Mouse (Mus musculus) heart, postnatal 14 days (tissue): ENCODE measurements around the gene Spop. TPM values are rescaled to one million over a fixed set of nuclear protein-coding genes. Genes with fewer than 3 reads are reported as not detected.
A peak's percentile ranks its signal among the peaks of the same experiment; 100 is the strongest.

ENCODE experiments used
- DNase-seq, 2 experiments: peaks; one replicate each; pipeline ENCODE4 v3.0.0; 2021 to 2022
- intact Hi-C: fragments of 180-260 bp; cut with DNase I; formaldehyde crosslinking; loops from one replicate; pipeline ENCODE4 v1.15.1; 2025
- total RNA-seq, 2 experiments: library from RNA; stranded (reverse); gene quantifications; 2 replicates each; pipeline ENCODE4 v1.2.3; 2021

Gene Spop
- total RNA-seq, 2 experiments from 2014 or later: 169 to 171 TPM

DNA sequence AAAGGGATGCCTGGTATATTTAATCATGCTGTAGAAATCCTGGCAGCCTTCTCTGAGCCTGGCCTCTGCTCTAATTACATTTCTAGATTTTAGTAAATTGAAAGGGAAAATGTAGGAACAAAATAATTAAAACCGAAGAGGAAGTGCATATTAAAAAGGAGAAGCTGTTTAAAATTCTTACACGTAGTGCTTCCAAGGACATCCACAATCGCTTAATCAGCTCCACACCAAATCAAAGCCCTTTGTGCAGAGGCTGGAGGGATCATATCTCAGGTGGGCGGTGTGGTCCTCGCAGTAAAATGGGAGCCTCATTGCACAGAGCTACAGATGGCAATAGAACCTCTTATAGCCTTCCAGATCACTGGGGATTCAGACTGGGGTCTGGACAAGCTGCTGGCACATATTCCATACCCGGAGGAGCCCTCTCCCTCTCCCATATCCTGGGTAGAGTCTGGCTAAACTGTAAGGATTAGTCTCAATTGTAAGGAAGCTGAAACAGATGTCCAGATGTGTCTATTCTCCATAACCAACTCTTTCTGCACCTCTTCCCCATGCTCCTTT lies 2.3 kb upstream of the Spop start:
- DNase-seq: no peak
- intact Hi-C loops: no loop called here

DNA sequence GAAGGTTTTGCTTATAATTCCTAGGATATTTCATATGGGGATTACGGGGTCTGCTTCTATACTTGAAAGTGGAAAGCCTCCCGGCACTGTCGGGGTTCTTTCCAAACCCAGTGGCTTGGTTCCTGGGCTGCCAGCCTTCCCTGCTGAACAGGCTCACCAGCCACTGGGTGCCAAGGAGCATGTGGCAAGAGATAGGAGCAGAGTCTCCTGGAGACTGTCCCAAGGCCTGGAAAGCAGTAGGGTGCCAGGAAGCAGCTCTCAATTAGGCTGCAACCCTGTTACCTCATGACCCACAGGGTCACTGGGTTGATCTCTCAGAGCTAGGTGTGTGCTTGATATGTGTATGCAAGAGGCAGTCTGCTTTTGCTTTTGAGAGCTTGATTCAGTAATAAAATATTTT lies 1.3 kb upstream of the Spop start:
- no peak for DNase-seq
- intact Hi-C loops: no loop called here

DNA sequence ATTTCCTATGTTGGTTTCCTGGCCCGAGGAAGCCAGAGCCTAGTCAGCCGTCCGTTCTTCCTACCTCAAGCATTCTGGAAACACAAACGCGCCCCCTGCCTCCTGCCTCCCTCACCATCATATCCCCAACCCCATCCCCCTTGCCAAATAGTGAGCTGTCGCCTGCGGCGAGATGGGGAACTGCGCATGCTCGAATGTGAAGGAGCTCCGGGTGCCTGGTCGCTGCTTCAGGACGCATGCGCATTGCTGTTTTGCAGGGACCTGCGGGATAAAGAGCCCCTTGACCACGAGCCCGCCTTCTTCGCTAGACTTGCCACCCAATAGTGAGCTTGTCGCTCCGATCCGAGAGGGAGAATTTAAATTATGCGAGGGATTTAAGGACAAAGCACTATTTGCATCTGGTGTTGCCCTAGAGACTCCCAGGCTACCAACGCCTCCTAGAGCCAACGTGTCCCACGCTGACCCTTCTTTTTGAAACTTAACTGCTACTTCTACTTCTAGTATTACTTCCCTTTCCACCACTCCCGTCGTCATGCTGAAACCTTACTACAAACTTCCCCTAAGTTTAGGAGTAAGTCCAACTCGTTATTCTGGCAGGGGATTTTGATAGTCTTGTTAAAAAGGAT lies 769 bp downstream of the Spop start:
- DNase-seq: peak; percentile 96
- intact Hi-C loops: no loop called here

DNA sequence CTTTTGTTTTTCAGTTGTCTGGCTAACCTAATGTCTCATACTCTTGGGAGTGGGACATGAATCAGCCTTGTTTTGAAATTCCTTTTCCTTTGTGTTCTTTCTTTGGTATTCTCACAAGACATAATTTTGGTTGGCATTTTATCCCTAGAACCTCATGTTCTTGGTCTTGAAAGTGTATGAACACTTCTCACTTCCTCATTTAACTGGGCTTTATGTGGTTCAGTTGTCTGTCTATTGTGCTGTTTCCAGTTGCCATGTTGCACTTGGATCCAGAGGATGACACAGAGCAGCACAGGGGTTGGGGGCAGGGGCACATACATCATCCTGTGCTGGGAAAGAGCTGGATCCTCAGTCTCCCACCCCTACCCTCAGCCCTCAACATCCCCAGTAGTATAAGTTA lies 2.1 kb downstream of the Spop start:
- DNase-seq: no peak

DNA sequence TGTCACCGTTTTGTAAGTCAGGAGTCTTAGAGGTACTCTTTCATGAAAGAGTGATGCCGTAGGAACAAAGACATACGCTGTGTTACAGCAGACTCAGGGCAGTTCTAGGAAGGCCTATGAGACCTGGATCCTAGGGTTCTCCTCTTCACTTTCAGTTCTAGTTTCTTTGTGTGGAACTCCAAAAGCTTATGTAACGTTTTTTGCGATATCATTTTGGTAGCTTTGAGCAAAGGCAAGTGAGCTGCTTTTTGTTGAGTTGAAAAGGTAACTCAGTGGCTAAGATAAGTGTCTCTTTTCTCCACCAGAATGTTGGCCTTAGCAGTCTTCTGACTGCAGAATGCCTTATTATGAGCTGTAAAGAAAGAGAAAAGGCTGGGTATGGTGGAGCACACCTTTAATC lies 3.5 kb downstream of the Spop start:
- intact Hi-C loops: no loop called here
- DNase-seq: no peak

More for the DNA sequence above, 2.1 kb downstream of the Spop start:
- intact Hi-C loops: no loop called here

DNA sequence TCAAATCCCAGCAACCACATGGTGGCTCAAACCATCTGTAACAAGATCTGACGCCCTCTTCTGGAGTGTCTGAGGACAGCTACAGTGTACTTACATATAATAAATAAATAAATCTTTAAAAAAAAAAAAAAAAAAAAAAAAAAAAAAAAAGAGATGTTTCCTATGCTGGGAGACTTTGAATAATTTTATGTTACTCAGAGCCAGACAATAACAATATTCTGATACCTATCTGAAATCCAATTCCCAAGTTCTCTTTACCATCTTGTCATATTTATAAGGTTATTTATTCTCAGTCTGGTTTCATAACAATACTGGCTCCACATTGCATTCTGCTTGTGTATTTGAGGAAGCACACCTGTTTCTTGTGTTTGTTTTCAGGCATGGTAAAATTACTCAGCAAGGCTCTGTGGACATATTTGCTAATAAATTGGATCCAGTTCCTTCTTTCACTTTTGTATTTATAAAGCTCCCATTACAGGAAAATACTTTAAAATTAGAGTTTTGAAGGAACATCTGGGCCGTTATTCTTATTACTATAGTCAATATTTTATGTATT lies 7.1 kb downstream of the Spop start:
- intact Hi-C loops: no loop called here
- DNase-seq: no peak

DNA sequence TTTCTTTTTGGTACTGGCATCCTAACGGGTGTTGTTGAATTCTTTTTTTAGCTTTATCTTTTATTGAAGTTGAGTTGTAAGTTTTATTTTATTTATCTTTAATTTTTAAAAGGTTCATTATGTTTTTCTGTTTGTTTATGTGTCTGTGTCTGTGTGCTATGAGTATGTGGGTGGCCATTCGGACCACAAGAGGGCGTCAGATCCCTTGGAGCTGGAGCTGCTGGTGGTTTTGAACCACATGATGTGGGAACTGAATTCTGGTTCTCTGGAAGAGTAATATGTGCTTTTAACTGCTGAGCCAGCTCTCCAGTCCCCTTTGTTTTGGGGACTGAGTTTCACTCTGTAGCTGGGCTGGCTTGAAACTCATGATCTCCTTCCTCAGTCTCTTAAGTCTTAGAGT lies 9.6 kb downstream of the Spop start:
- DNase-seq: no peak
- intact Hi-C loops: no loop called here

DNA sequence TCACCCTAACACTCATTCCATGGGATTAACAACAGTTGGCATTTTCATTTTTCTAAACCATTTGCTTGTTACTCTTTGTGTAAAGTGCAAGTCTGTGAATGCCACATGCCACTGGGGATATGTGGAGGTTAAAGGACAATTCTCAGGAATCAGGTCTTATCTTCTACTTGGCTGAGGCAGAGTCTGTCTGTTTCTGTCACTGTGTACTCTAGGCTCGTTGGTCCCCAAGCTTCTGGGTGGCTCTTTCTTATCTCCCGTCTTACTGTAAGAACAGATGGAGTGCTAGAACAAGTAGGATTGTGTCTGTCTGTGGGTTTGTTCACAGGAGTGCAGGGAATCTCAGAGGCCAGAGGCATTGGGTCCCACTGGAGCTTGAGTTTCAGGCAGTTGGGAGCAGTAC lies 17.5 kb downstream of the Spop start:
- no peak for DNase-seq
- intact Hi-C loops: no loop called here

DNA sequence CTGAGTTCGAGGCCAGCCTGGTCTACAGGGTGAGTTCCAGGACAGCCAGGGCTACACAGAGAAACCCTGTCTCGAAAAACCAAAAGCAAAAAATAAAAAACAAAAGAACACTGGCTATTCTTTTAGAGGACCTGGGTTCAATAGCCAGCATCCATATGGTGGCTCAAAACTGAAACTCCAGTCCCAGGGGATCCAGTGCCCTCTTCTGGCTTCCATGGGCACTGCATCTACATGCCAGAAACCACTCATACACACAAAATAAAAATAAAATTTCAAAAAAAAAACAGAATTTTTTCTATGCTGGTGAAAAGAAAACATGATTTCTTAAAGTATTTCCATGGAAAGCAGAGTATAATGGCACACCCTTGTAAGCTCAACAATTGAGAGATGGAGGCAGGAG lies 18.3 kb downstream of the Spop start:
- intact Hi-C loops: loop anchor here (2.0 kb wide), 1 partner anchor 33 kb away; no protein-coding TSS in a partner anchor
- peak; percentile 20 to 48 for DNase-seq

DNA sequence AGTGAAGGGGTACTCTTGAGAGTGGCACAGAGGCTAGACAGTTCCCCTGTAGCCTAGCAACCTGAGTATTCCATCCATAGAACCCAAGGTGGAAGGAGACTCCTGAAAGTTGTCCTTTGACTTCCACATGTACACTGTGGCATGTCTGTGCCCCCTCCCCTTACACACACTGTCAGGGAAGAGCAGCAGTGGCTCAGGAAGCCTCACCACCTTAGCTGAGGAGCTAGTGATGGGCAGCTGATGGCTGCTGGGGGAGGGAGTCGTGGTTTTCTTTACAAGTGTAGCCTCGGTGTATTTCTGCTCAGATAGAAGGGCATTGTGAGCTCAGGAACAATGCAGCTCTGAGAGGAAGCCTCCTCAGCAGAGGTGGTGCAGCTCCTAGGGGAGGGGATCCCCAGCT lies 31.5 kb downstream of the Spop start:
- intact Hi-C loops: no loop called here
- DNase-seq: no peak

DNA sequence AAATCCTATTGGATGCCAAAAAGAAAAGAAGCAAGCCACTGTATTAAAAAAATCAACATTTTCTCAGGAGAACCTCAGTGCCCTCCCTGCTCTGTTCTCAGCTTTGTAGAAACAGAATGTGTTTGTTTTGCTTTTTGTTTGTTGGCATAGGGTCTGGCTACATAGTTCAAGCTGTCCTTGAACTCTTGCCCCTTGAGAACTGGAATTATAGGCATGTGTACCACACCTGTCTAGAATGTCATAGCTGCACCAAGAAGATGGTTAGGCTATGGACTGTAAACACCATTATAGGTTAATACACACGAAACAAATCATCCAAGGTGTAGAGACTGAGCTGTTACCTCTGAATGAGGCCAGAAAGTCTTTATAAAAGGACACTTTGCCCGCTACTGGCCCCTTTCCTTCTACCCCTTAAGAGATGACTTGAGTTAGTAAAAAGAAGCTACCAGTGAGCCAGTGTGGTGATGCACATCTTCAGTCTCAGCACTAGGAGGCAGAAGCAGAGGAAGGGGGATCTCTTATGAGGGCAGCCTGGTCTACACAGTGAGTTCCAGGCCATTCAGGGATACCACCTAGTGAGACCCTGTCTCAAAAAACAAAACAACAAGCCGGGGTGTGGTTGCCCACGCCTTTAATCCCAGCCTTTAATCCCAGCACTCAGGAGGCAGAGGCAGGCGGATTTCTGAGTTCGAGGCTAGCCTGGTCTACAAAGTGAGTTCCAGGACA lies 32.9 kb downstream of the Spop start:
- intact Hi-C loops: no loop called here
- DNase-seq: no peak

DNA sequence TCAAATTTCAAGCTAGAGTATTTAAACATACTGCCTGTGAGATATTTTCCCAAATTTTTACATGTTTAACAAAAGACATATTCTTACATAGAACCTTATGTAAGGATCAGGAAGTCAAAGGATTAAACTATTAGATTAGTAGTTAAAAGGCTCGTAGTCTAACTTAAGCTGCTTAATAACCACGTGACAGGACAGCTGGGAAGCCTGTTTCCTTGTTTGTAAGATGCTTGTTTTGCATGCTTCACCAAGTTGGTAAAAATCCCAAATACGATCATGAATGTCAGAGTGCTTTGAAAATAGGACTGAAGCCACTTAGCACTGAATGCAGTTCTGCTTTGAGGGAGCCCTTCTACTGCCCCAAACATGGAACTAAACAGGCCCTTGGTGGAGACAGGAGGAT lies 34.5 kb downstream of the Spop start:
- intact Hi-C loops: no loop called here
- DNase-seq: no peak

DNA sequence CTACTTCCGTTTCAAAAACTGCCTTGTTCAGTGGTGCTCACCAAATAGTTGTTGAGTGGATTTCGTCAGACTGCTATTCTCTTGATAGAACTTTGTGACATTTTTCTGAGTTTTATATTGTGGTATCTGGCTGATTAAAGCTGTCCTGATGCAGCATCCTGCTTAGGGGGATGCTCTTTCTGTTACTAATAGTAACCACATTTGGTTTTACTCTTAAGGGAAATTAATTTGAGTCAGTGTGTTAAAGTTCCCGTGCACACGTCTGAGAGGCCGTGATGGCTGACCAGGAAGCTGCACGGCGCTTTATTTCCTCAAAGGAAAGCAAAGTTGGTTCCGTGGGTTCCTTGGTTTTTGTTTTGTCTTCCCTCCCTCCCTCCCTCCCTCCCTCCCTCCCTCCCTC lies 41.5 kb downstream of the Spop start:
- intact Hi-C loops: no loop called here
- DNase-seq: no peak

DNA sequence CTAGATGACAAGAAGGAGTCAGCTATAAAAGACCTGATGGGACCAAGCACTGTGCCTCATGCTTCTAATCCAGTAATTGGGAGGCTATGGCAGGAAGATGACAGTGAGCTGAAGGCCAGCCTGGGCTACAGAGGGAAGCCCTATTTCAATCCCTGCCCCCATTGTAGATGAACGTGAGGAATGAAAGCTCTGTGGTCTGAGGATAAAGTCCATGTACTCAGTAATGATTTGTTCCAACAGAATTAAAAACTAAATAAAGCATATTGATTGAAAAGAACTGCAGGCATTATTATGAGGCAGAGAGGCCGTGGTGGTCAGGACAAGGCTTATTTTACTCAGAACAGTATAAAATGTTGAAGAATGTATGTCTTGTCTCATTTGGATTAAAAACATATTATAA lies 47.0 kb downstream of the Spop start:
- DNase-seq: no peak
- intact Hi-C loops: no loop called here

DNA sequence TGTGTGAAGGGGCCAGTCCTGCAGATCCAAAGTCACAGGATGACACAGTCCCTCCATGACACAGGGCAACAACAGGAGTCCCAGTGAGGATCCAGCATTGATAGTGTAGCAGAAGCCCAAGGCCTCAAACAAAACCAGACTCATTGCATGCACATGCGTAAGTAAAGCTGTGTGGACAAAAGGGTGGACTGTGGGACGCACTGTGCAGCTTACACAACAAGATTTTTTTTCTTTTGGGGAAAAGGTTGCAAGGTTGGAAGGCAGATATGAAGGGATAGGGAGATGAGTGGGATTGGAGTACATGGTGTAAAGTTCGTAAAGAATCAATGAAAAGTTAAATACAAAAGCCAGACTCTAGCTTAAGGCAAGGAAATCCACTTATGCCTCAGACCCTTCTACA lies 48.3 kb downstream of the Spop start:
- no peak for DNase-seq

DNA sequence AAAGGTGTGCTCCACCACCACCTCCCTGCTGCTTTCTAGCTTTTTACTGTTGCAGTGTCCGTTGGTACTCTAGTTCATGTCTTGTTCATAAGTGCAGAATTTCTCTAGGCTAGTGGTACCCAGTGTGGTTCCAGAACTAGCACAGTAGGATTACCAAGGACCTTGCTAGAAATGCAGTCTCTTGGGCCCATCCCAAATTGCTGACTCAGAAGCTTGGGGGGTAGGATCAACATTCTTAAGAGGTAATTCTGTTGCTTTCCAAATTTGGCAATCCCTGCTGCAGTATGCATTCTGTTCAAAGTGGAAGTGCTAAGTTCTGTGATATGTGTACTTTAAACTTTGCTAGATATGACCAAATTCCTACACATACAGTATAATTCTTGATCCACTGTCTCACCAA lies 53.9 kb downstream of the Spop start:
- intact Hi-C loops: no loop called here
- no peak for DNase-seq

More for the DNA sequence above, 48.3 kb downstream of the Spop start:
- intact Hi-C loops: no loop called here

DNA sequence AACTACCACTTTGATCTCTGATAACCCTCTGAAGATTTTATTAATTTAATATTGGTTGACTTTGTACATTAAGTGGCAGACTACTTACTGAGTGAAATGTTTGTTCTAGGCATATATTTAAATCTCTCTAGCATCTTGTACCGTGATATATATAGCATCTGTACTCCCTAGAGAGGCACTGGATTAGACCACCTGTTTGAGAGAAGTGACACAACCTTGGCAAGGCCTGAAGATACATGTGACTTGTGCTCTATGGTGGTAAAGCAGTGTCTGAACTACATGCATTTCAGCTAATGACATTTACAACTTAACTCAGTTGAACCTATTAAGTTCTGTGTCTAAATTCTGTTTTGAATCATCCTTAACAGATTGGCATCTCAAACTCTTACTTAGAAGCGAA lies 59.1 kb downstream of the Spop start:
- intact Hi-C loops: no loop called here
- DNase-seq: no peak

DNA sequence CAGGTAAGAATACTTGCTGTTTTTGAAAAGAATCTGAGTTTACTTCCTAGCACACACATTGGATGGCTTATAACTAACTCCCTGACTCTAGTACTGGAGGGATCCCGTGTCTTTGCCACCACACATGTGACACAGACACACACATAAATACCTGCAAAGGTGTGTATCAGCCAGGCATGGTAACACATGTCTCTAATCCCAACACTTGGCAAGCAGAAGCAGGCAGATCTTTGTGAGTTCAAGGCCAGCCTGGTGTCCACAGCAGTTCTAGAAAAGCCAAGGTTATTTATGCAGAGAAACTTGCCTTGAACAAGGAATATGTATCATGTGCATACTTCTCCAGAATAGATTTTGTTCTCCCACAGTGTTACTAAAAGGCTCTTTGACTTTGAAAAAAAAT lies 59.6 kb downstream of the Spop start:
- intact Hi-C loops: no loop called here
- DNase-seq: no peak

DNA sequence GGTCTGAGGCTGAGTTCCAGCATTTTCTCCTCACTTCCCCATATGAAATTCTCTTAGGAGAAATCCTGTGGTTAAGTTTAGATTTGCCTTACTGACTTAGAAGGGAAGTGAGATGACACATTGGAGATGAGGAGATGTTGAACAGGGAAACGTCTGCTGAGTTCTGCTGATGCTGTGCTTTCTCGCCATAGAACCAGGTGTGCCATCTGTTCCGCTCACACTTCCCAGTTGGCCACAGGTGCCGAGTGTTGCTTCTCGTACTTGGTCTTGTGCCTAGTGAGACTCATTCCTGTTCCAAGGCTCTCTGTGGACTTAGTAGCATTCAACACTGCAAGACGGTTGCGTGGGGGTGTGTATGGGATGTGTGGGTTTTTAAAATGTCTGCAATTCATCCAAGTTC lies 62.4 kb downstream of the Spop start:
- intact Hi-C loops: no loop called here
- no peak for DNase-seq

DNA sequence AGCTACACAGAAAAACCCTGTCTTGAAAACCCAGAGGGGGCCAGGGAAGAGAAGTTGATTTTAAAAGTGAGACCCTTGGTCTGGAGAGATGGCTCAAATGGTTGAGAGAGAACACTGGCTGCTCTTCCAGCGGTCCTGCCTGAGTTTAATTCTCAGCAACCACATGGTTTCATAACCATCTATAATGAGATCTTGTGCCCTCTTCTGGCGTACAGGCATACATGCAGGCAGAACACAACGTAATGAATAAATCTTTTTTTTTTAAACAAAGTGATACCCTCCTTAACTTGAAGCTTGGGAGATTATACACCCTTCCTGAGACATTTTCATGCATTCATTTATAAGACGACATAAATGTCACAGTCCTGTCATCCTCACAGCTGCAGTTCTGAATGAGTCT lies 65.6 kb downstream of the Spop start:
- DNase-seq: no peak
- intact Hi-C loops: no loop called here

DNA sequence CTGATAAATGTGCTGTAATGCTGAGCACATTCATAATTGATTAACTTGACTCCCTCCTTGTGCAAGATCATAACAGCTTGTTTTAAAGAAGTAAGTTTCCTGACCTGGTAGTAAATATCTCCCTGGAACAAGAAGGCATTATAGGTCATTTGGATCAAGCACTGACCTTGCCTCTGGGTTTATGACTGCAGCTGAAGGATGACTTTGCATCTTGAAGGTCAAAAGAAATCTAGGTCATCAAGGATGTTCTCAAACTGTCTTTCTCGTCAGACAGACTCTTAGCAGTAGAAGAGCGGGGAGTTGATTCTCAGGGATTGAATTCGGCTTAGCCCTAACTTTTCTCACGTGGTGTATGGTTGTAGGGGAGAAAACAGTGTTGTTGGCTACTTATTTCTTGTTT lies 66.8 kb downstream of the Spop start:
- no peak for DNase-seq
- intact Hi-C loops: no loop called here

DNA sequence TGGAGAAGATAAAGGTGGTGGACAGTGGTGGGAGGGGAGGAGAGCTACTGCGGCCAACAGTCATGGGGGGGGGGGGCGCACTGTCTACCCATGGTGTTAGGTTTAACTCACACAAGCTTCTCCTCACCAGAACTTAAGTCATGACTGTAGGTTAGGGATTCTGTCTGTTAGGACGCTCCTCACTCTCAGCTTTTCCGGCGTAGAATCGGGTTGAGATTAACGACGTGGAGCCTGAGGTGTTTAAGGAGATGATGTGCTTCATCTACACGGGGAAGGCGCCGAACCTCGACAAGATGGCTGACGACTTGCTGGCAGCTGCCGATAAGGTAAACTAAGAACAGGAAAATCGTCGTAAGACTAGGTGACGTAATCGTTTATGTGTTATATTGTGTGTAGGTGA lies 71.8 kb downstream of the Spop start:
- no peak for DNase-seq
- intact Hi-C loops: no loop called here
